Mouse (Mus musculus): ENCODE measurements at regions not wholly inside any gene's neighbourhood (a gene's known extent, or its start where the extent isn't known, plus 50 kb on each side); places are given as distances from the start of the nearest gene placed in this dataset.

GRCm38 (mm10) chr13:30041501-30042295 lies 55.8 kb upstream of the E2f3 start:
- ATAC-seq (replicated peaks; ENCODE audit: insufficient number of reproducible peaks, low FRiP score, low TSS enrichment, low read depth) (no peak), DNase-seq (ENCODE audit: low spot score) (no peak)
- H3K4me2 ChIP-seq (ENCODE audit: low read depth, low read length) = no peak overlapping the region
- H3K9ac ChIP-seq (replicated peaks; ENCODE audit: low read length) = no peak overlapping the region
- no peaks in the 10 kb centered on the region for H3K36me3 ChIP-seq (replicated peaks; ENCODE audit: control insufficient read depth, insufficient read depth, low read depth, low read length)
- H3K9me3 ChIP-seq (replicated peaks; ENCODE audit: control insufficient read depth, low read length) = no peaks in the 10 kb centered on the region
- H3K27ac ChIP-seq (replicated peaks; ENCODE audit: low read depth, low read length) = no peak overlapping the region
- no peaks in the 10 kb centered on the region for H3K27me3 ChIP-seq (ENCODE audit: control insufficient read depth, insufficient read depth, low read length)
- H3K4me3 ChIP-seq (ENCODE audit: low read depth, low read length) = no peak overlapping the region
- no peaks in the 10 kb centered on the region for H3K4me1 ChIP-seq (ENCODE audit: control insufficient read depth, insufficient read depth, low read length)
- WGBS = 95% methylated on average over 3 of the region's 3 CpGs

GRCm38 (mm10) chr13:30040288-30040687 lies 54.4 kb upstream of the E2f3 start:
- no peak for ATAC-seq (replicated peaks; ENCODE audit: insufficient number of reproducible peaks, low FRiP score, low TSS enrichment, low read depth)

GRCm38 (mm10) chr13:30039791-30040190 lies 53.9 kb upstream of the E2f3 start:
- Histone ChIP-seq H3K27ac (replicated peaks; ENCODE audit: low read depth, low read length) (no peak overlapping the region), H3K36me3 (replicated peaks; ENCODE audit: control insufficient read depth, insufficient read depth, low read depth, low read length) (no peaks in the 10 kb centered on the region), H3K9me3 (replicated peaks; ENCODE audit: control insufficient read depth, low read length) (no peaks in the 10 kb centered on the region), H3K4me3 (ENCODE audit: low read depth, low read length) (no peak overlapping the region), H3K27me3 (ENCODE audit: control insufficient read depth, insufficient read depth, low read length) (no peaks in the 10 kb centered on the region), H3K9ac (replicated peaks; ENCODE audit: low read length) (no peak overlapping the region), H3K4me2 (ENCODE audit: low read depth, low read length) (no peak overlapping the region), H3K4me1 (ENCODE audit: control insufficient read depth, insufficient read depth, low read length) (no peaks in the 10 kb centered on the region)
- 75% methylated on average over 2 of the region's 2 CpGs for WGBS
- ATAC-seq (replicated peaks; ENCODE audit: insufficient number of reproducible peaks, low FRiP score, low TSS enrichment, low read depth) (no peak), DNase-seq (ENCODE audit: low spot score) (no peak)

More at GRCm38 (mm10) chr13:30040288-30040687, 54.4 kb upstream of the E2f3 start:
- Histone ChIP-seq H3K4me1 (ENCODE audit: control insufficient read depth, insufficient read depth, low read length) (no peaks in the 10 kb centered on the region), H3K4me3 (ENCODE audit: low read depth, low read length) (no peak overlapping the region), H3K4me2 (ENCODE audit: low read depth, low read length) (no peak overlapping the region), H3K27me3 (ENCODE audit: control insufficient read depth, insufficient read depth, low read length) (no peaks in the 10 kb centered on the region), H3K27ac (replicated peaks; ENCODE audit: low read depth, low read length) (no peak overlapping the region), H3K9ac (replicated peaks; ENCODE audit: low read length) (no peak overlapping the region), H3K36me3 (replicated peaks; ENCODE audit: control insufficient read depth, insufficient read depth, low read depth, low read length) (no peaks in the 10 kb centered on the region), H3K9me3 (replicated peaks; ENCODE audit: control insufficient read depth, low read length) (no peaks in the 10 kb centered on the region)
- DNase-seq (ENCODE audit: low spot score) = no peak
- 90% methylated on average over 4 of the region's 4 CpGs for WGBS

GRCm38 (mm10) chr13:30036561-30036960 lies 50.7 kb upstream of the E2f3 start:
- no peaks in the 10 kb centered on the region for H3K4me1 ChIP-seq (ENCODE audit: control insufficient read depth, insufficient read depth, low read length)
- no peak for ATAC-seq (replicated peaks; ENCODE audit: insufficient number of reproducible peaks, low FRiP score, low TSS enrichment, low read depth)
- 72% methylated on average over 8 of the region's 8 CpGs for WGBS
- H3K4me3 ChIP-seq (ENCODE audit: low read depth, low read length) = no peak overlapping the region
- H3K27me3 ChIP-seq (ENCODE audit: control insufficient read depth, insufficient read depth, low read length) = no peaks in the 10 kb centered on the region
- no peak overlapping the region for H3K9ac ChIP-seq (replicated peaks; ENCODE audit: low read length)
- no peak for DNase-seq (ENCODE audit: low spot score)
- no peak overlapping the region for H3K4me2 ChIP-seq (ENCODE audit: low read depth, low read length)
- H3K36me3 ChIP-seq (replicated peaks; ENCODE audit: control insufficient read depth, insufficient read depth, low read depth, low read length) = no peaks in the 10 kb centered on the region
- no peaks in the 10 kb centered on the region for H3K9me3 ChIP-seq (replicated peaks; ENCODE audit: control insufficient read depth, low read length)
- no peak overlapping the region for H3K27ac ChIP-seq (replicated peaks; ENCODE audit: low read depth, low read length)

- no peaks in the 10 kb centered on the region for H3K9me3 ChIP-seq (replicated peaks; ENCODE audit: control insufficient read depth, low read length)
- 85% methylated on average over 3 of the region's 3 CpGs for WGBS
- no peak overlapping the region for H3K4me2 ChIP-seq (ENCODE audit: low read depth, low read length)
- H3K9ac ChIP-seq (replicated peaks; ENCODE audit: low read length) = no peak overlapping the region
- no peaks in the 10 kb centered on the region for H3K27me3 ChIP-seq (ENCODE audit: control insufficient read depth, insufficient read depth, low read length)
- ATAC-seq (replicated peaks; ENCODE audit: insufficient number of reproducible peaks, low FRiP score, low TSS enrichment, low read depth) = no peak
- DNase-seq (ENCODE audit: low spot score) = no peak
- no peaks in the 10 kb centered on the region for H3K4me1 ChIP-seq (ENCODE audit: control insufficient read depth, insufficient read depth, low read length)
- H3K27ac ChIP-seq (replicated peaks; ENCODE audit: low read depth, low read length) = no peak overlapping the region
- no peaks in the 10 kb centered on the region for H3K36me3 ChIP-seq (replicated peaks; ENCODE audit: control insufficient read depth, insufficient read depth, low read depth, low read length)
- H3K4me3 ChIP-seq (ENCODE audit: low read depth, low read length) = no peak overlapping the region
These were observed 50.2 kb upstream of the E2f3 start for GRCm38 (mm10) chr13:30036071-30036470.
